Mouse (Mus musculus): ENCODE results near the gene Cib4. TPM values are rescaled to one million over a fixed set of nuclear protein-coding genes. Genes with fewer than 3 reads are reported as not detected.
A peak's percentile ranks its signal among the peaks of the same experiment; 100 is the strongest.

Gene Cib4
- not detected in 2 replicates for polyA plus RNA-seq (2015; fragmentation: Nextera tagmentation; extraction: Ambion mirVana)

GRCm38 (mm10) chr5:30545698-30546097 lies at the start of gene Cib4:
Gene Cib4, minus strand, starts transcription at chr5:30545836.
- Histone ChIP-seq H3K4me2 (no peak within 1 kb of the TSS), H3K27me3 (no peaks in the 10 kb centered on the region), H3K9me3 (no peaks in the 10 kb centered on the region), H3K9ac (no peak within 1 kb of the TSS), H3K27ac (replicated peaks) (no peak within 1 kb of the TSS), H3K36me3 (no peaks in the 10 kb centered on the region), H3K4me3 (no peak within 1 kb of the TSS), H3K4me1 (replicated peaks) (no peaks in the 10 kb centered on the region; the same call in 1 of the 2 replicates)
- 59% methylated on average over 2 of the region's 2 CpGs for WGBS
- no peak for ATAC-seq (ENCODE audit: low read depth)

- H3K27ac ChIP-seq (replicated peaks) = no peak overlapping the region
Observed at GRCm38 (mm10) chr5:30594953-30595560, 49.4 kb upstream of the Cib4 start.

GRCm38 (mm10) chr5:30593811-30594504 lies 48.3 kb upstream of the Cib4 start:
- H3K4me3 ChIP-seq = no peak overlapping the region
- H3K9ac ChIP-seq = no peak overlapping the region
- H3K4me2 ChIP-seq = no peak overlapping the region
- 50% methylated on average over 10 of the region's 10 CpGs for WGBS
- no peaks in the 10 kb centered on the region for H3K36me3 ChIP-seq
- ATAC-seq (ENCODE audit: low read depth) = no peak
- peaks cover 34% of the 10 kb centered on the region for H3K4me1 ChIP-seq (replicated peaks)
- no peak overlapping the region for H3K27ac ChIP-seq (replicated peaks)
- peaks cover 26% of the 10 kb centered on the region for H3K27me3 ChIP-seq
- H3K9me3 ChIP-seq = no peaks in the 10 kb centered on the region

More at GRCm38 (mm10) chr5:30594953-30595560, 49.4 kb upstream of the Cib4 start:
- H3K36me3 ChIP-seq = no peaks in the 10 kb centered on the region
- no peak overlapping the region for H3K4me2 ChIP-seq
- 40% methylated on average over 6 of the region's 6 CpGs for WGBS
- no peaks in the 10 kb centered on the region for H3K9me3 ChIP-seq
- no peak for ATAC-seq (ENCODE audit: low read depth)
- no peak overlapping the region for H3K4me3 ChIP-seq
- H3K4me1 ChIP-seq (replicated peaks) = peaks cover 25% of the 10 kb centered on the region
- H3K27me3 ChIP-seq = peaks cover 15% of the 10 kb centered on the region
- H3K9ac ChIP-seq = no peak overlapping the region

GRCm38 (mm10) chr5:30593360-30593759 lies 47.7 kb upstream of the Cib4 start:
- peaks cover 31% of the 10 kb centered on the region for H3K27me3 ChIP-seq
- no peaks in the 10 kb centered on the region for H3K9me3 ChIP-seq
- 78% methylated on average over 11 of the region's 11 CpGs for WGBS
- ATAC-seq (ENCODE audit: low read depth) = no peak
- H3K4me3 ChIP-seq = no peak overlapping the region
- H3K27ac ChIP-seq (replicated peaks) = no peak overlapping the region
- H3K4me2 ChIP-seq = no peak overlapping the region
- H3K9ac ChIP-seq = no peak overlapping the region
- H3K4me1 ChIP-seq (replicated peaks) = peaks cover 39% of the 10 kb centered on the region
- no peaks in the 10 kb centered on the region for H3K36me3 ChIP-seq

- H3K4me2 ChIP-seq = no peak overlapping the region
- no peak overlapping the region for H3K4me3 ChIP-seq
- 77% methylated on average over 11 of the region's 11 CpGs for whole genome bisulfite sequencing
- peaks cover 31% of the 10 kb centered on the region for H3K27me3 ChIP-seq
- H3K36me3 ChIP-seq = no peaks in the 10 kb centered on the region
- H3K4me1 ChIP-seq (replicated peaks) = peaks cover 40% of the 10 kb centered on the region
- H3K27ac ChIP-seq (replicated peaks) = no peak overlapping the region
- H3K9me3 ChIP-seq = no peaks in the 10 kb centered on the region
- H3K9ac ChIP-seq = no peak overlapping the region
- no peak for ATAC-seq (ENCODE audit: low read depth)
Observed at GRCm38 (mm10) chr5:30592279-30592980, 46.8 kb upstream of the Cib4 start.

GRCm38 (mm10) chr5:30591786-30592185 lies 46.1 kb upstream of the Cib4 start:
- no peak overlapping the region for H3K4me3 ChIP-seq
- H3K27me3 ChIP-seq = peaks cover 38% of the 10 kb centered on the region
- no peaks in the 10 kb centered on the region for H3K9me3 ChIP-seq
- H3K9ac ChIP-seq = no peak overlapping the region
- WGBS = 71% methylated on average over 8 of the region's 8 CpGs
- H3K4me1 ChIP-seq (replicated peaks) = peaks cover 46% of the 10 kb centered on the region
- no peaks in the 10 kb centered on the region for H3K36me3 ChIP-seq
- no peak for ATAC-seq (ENCODE audit: low read depth)
- H3K4me2 ChIP-seq = no peak overlapping the region
- H3K27ac ChIP-seq (replicated peaks) = no peak overlapping the region

- Histone ChIP-seq H3K4me1 (replicated peaks) (peaks cover 46% of the 10 kb centered on the region), H3K4me3 (no peak overlapping the region), H3K27me3 (peaks cover 43% of the 10 kb centered on the region), H3K9me3 (no peaks in the 10 kb centered on the region), H3K27ac (replicated peaks) (no peak overlapping the region), H3K9ac (no peak overlapping the region), H3K4me2 (no peak overlapping the region), H3K36me3 (no peaks in the 10 kb centered on the region)
- no peak for ATAC-seq (ENCODE audit: low read depth)
- 60% methylated on average over 5 of the region's 5 CpGs for WGBS
Observed at GRCm38 (mm10) chr5:30591205-30591731, 45.6 kb upstream of the Cib4 start.

GRCm38 (mm10) chr5:30590231-30590630 lies 44.6 kb upstream of the Cib4 start:
- Histone ChIP-seq H3K9ac (no peak overlapping the region), H3K27ac (replicated peaks) (no peak overlapping the region), H3K27me3 (peaks cover 53% of the 10 kb centered on the region), H3K4me2 (no peak overlapping the region), H3K36me3 (no peaks in the 10 kb centered on the region), H3K4me3 (no peak overlapping the region), H3K9me3 (no peaks in the 10 kb centered on the region), H3K4me1 (replicated peaks) (peaks cover 43% of the 10 kb centered on the region)
- WGBS = 81% methylated on average over 5 of the region's 5 CpGs
- no peak for ATAC-seq (ENCODE audit: low read depth)

GRCm38 (mm10) chr5:30589546-30589945 lies 43.9 kb upstream of the Cib4 start:
- Histone ChIP-seq H3K4me3 (peak overlapping the region; percentile 65), H3K9me3 (no peaks in the 10 kb centered on the region), H3K27ac (replicated peaks) (no peak overlapping the region), H3K36me3 (no peaks in the 10 kb centered on the region), H3K4me2 (peak overlapping the region; percentile 93), H3K4me1 (replicated peaks) (peaks cover 37% of the 10 kb centered on the region), H3K9ac (peak overlapping the region; percentile 83; the same call in 1 of the 2 replicates), H3K27me3 (peaks cover 57% of the 10 kb centered on the region)
- WGBS = 72% methylated on average over 3 of the region's 3 CpGs
- no peak for ATAC-seq (ENCODE audit: low read depth)

- Histone ChIP-seq H3K27ac (replicated peaks) (peak overlapping the region; percentile 78; the same call in 1 of the 2 replicates), H3K4me1 (replicated peaks) (peaks cover 32% of the 10 kb centered on the region), H3K4me2 (peak overlapping the region; percentile 93), H3K36me3 (no peaks in the 10 kb centered on the region), H3K4me3 (peak overlapping the region; percentile 65), H3K9me3 (no peaks in the 10 kb centered on the region), H3K27me3 (peaks cover 57% of the 10 kb centered on the region), H3K9ac (peak overlapping the region; percentile 83)
- WGBS = 38% methylated on average over 4 of the region's 4 CpGs
- ATAC-seq (ENCODE audit: low read depth) = no peak
Observed at GRCm38 (mm10) chr5:30589069-30589468, 43.4 kb upstream of the Cib4 start.

- H3K9ac ChIP-seq = peak overlapping the region; percentile 83
- peak overlapping the region; percentile 78 for H3K27ac ChIP-seq (replicated peaks)
- H3K36me3 ChIP-seq = no peaks in the 10 kb centered on the region
- H3K4me2 ChIP-seq = peak overlapping the region; percentile 93
- H3K4me3 ChIP-seq = peak overlapping the region; percentile 65
- WGBS = under 1% methylated on average over 70 of the region's 70 CpGs
- H3K4me1 ChIP-seq (replicated peaks) = peaks cover 25% of the 10 kb centered on the region
- ATAC-seq (ENCODE audit: low read depth) = peak; percentile 74
- H3K27me3 ChIP-seq = peaks cover 62% of the 10 kb centered on the region
- H3K9me3 ChIP-seq = no peaks in the 10 kb centered on the region
Observed at GRCm38 (mm10) chr5:30588301-30588968, 42.8 kb upstream of the Cib4 start.
